Mouse (Mus musculus) cerebellum, adult 9-10 months (tissue): ENCODE results near the gene Art1.

Experiments used
- DNase-seq: peaks from one replicate; pipeline ENCODE4 v3.0.0; 2022

The Art1 gene

DNA sequence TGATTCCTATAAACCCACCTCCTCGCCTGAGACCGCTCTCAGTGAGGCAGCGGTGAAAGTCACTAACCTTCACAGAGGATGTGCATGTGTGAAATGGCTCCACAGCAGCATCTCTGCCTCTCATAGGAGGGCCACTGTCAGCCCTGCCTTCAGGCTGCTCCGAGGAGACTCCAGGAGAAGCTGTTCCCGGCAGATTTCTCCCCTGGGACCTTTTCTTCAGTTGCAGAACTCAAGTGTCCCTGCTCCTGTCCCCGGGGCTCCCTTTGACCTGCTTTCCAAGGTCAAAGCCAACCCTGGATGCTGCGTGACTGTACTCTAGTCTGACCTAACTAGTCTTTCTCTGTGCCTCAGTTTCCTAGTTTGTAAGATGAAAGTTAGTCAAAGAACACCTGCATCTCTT lies 7.6 kb downstream of the Art1 start, which contains the start of gene Art5:
TSS of gene Art5 (minus strand) at position 319 of the 400 bp plus-strand sequence.
- no peak for DNase-seq

DNA sequence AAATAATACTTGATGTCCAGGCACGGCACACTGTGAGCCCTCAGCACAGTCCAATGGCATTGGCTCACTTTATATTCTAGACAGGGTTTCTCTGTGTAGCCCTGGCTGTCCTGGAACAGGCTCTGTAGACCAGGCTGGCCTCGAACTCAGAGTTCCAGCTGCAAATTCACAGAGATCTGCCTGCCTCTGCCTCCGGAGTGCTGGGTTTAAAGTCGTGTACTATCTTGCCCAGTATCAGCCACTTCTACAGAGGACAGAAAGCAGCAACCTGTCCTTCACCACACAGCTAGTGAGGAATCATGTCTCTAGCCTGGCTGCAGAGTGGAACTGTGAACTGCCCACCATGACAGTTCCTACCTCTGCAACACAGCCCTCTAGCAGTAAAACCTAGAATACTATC lies 8.2 kb downstream of the Art1 start:
- no peak for DNase-seq

DNA sequence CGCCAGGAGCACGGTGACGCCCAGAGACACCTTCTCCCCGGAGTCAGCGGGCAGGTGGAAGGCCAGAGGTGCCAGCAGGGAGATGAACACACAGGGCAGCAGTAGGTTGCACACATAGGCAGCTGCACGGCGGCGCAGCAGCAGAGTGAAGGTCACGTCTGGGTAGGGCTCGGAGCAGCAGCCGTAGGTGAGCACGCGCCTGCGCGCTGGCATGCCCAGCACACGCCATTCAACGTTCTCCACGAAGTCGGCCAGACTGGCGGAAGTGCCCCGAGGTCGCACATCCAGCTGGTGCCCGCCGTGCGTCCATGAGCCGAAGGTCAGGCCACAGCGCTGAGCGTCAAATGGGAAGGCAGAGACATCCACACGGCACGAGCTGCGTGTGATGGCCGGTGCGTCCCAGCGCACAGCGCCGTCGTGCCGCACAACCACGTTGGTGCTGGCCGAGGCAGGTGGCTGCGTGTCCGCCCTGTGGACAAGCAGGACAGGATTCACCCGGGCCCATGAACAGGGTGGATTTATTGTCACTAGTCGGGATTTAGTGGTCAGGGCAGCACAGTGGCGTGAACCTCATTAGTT lies 11.7 kb downstream of the Art1 start:
- no peak for DNase-seq

DNA sequence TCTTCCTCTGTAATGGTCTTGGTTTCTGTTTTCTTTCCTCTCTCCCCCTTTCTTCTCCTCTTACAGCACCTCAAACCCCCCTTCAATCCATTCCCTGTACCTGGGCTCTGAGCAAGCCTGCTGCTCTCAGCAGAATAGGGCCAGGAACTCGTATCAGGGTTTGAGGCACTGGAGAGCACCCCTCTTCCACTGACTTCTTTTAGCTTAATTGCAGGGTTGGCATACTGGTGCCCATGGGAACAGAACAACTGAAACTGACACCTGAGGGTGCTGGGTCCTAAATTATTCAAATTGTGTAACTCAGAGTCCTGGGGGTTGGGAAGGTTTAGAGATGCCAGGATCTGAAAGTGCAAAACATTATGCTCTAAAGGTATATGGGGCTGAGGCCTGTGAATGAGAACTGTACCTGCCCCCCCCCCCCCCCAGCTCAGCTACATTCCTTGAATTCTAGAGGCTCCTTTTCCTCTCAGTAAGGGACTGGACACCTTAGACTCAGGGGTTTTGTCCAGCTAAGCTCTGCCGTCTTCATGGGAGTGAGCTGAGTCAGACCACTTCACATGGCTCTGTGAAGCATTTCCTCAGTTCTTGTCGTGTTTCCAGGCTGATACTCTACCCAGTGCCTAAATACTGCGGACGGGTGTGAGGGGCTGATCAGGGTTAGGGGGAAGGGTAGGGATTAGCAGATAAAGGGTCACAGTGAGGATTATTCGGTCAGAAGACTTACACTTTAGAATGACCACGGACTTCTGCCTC lies 15.2 kb downstream of the Art1 start, which contains the start of gene Chrna10:
TSS of gene Chrna10 (minus strand) at position 250 of the 753 bp plus-strand sequence.
- DNase-seq, result no peak

DNA sequence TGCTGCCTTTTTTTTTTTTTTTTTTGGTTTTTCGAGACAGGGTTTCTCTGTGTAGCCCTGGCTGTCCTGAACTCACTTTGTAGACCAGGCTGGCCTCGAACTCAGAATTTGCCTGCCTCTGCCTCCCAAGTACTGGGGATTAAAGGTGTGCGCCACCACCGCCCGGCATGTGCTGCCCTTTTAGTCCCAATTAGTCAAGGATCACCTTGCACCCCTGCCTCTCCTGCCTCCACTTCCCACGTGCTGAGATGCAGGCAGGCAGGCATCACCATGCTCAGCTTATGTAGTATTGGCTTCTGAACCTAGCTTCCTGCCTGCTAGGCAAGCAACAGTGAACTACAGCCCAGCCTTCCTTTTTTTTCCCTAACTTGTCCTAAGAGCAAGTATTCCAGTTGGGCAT lies 15.8 kb downstream of the Art1 start:
- DNase-seq, result no peak

DNA sequence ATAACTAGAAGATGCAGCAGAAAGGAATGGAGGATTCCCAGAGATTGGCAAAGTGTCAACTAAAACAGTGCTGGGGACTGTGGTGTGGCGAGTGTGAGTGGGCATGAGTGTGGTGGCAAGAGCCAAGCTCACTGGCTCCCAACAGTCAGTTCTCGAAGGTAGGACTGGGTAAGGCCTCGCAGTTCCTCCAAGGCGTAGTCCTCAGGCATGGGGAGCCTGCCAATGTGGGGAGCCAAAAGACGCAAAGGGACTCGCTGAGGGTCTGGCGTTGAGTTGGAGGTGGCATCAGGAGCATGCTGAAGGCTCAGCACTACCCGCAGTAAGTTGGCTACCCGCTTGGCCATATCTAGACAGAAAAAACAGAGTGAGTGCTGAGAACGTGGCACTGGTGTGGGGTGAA lies 18.8 kb downstream of the Art1 start:
- no peak for DNase-seq

DNA sequence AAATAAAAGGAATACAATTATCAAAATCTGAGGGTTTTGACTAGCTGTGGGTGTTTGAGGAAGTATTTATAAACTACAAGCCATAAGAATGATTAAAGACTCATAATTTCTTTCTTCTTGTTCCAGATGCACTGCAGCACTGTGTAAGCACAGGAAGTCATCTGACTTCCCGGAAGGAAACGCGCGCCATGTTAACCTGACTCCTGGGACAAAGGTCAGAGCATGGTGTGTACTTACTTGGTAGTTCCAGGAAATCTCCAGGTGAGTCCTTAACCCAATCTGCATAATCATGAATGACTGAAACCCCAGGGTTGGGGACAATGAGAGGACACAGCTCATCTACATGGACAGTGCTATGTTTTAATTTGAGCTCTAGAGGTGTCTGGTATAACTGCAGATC lies 30.9 kb downstream of the Art1 start:
- no peak for DNase-seq

DNA sequence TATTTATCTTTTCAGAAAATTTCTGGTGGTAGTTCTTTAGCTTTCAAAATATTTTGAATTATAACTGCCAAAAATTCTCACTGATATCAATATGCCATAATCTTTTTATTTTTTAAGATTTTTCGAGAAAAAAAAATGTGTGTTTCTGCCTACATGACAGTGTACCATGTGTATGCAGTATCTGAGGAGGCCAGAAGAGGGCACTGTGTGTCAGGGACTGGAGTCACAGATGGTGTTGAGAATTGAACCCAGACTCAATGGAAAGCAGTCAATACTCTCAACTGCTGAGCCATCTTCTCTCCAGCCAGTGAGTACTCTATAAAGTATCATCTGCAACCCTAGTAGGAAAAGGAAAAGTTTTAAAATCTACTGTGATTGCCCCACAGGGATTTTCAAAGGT lies 35.9 kb downstream of the Art1 start:
- DNase-seq, result peak; percentile 13

DNA sequence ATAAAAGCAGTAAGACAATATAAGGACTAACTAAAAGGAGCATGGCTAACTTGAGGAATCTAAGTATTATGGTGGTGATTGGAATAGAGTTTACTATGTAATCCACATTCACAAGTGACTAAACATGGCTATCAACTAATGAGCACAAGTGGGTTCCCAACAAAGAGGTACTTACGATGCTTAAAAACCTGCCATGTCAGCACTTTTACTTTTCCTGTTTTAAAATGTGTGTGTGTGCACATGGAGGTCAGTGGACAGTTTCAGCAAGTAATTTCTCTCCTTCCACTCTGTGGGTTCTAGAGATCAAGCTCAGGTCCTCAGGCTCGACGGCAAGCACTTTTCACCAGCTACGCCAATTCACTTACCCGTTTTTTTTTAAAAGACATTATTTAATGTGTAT lies 36.4 kb downstream of the Art1 start:
- DNase-seq, result no peak

DNA sequence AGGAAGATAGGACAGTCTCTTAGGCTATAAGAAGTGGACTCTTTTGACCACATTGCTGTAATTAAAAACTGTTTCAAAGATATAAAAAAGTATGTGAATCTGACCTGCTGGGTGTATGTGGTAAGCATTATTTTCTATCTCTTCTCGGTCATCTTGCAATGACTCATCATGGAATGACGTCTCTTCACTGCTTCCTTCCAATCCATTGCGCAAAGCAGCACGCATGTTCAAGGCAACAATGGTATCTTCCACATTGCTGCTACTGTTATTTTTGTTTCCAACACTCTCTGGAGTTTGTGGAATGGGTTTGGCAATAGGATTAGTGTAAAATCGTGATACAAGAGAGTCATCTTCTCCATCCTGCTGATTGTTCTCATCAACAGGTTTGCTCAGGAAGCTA lies 52.1 kb downstream of the Art1 start:
- DNase-seq, result no peak
